Mouse (Mus musculus) frontal cortex, postnatal 14 days (tissue): ENCODE results near the gene Olfr618.
"Not testable (repeated sequence)": the region's sequence is repeated elsewhere in the genome, so short reads cannot be mapped to it uniquely, and the experiment has no call there.

Source experiments
- DNase-seq, 2 experiments: peaks; one replicate each; pipeline ENCODE4 v3.0.0; 2022; ENCODE audit warnings: low spot score in 2 of 2

Olfr618 gene

GRCm38 (mm10) chr7:103589803-103590202, at the start of gene Olfr618:
TSS of gene Olfr618 (plus strand) at chr7:103590103.
- DNase-seq, result no peak

GRCm38 (mm10) chr7:103542617-103543016, 47.3 kb upstream of the Olfr618 start, which contains the start of gene Olfr612:
TSS of gene Olfr612 (minus strand) at chr7:103542717.
- DNase-seq, result not testable (repeated sequence)

GRCm38 (mm10) chr7:103547774-103548173, 42.1 kb upstream of the Olfr618 start, which contains the start of gene Olfr613:
TSS of gene Olfr613 (plus strand) at chr7:103548074.
- no peak for DNase-seq

GRCm38 (mm10) chr7:103555779-103556178, 34.1 kb upstream of the Olfr618 start, which contains the start of gene Olfr615:
TSS of gene Olfr615 (plus strand) at chr7:103556079.
- no peak for DNase-seq

- DNase-seq, result no peak
Observed at GRCm38 (mm10) chr7:103569043-103569442, 20.9 kb upstream of the Olfr618 start, which contains the start of gene Olfr616. TSS of gene Olfr616 (minus strand) at chr7:103569143.

- DNase-seq, result no peak
Observed at GRCm38 (mm10) chr7:103572761-103573160, 17.1 kb upstream of the Olfr618 start, which contains the start of gene Olfr617. TSS of gene Olfr617 (plus strand) at chr7:103573061.

GRCm38 (mm10) chr7:103600275-103600674, 10.4 kb downstream of the Olfr618 start, which contains the start of gene Olfr619:
TSS of gene Olfr619 (plus strand) at chr7:103600575.
- no peak for DNase-seq

- DNase-seq, result no peak
Observed at GRCm38 (mm10) chr7:103607425-103607824, 17.5 kb downstream of the Olfr618 start.

GRCm38 (mm10) chr7:103612434-103612833, 22.5 kb downstream of the Olfr618 start, which contains the start of gene Olfr620:
TSS of gene Olfr620 (minus strand) at chr7:103612534.
- no peak for DNase-seq

GRCm38 (mm10) chr7:103636795-103637194, 46.9 kb downstream of the Olfr618 start:
- no peak for DNase-seq

GRCm38 (mm10) chr7:103642602-103643001, 52.7 kb downstream of the Olfr618 start, which contains the start of gene Olfr622:
TSS of gene Olfr622 (minus strand) at chr7:103642702.
- DNase-seq, result no peak

GRCm38 (mm10) chr7:103644070-103644469, 54.2 kb downstream of the Olfr618 start:
- DNase-seq, result no peak
